Mouse (Mus musculus) midbrain, embryonic 16.5 days (tissue): ENCODE measurements at regions not wholly inside any gene's neighbourhood (a gene's known extent, or its start where the extent isn't known, plus 50 kb on each side); places are given as distances from the start of the nearest gene placed in this dataset.

ENCODE experiments used
- ATAC-seq: fragments of 200-750 bp; cut with Nextera tagmentation; 2 replicates; pipeline ENCODE4 v1.8.0; 2017; ENCODE audit warnings: moderate TSS enrichment
- H3K27ac ChIP-seq: fragments of 300-500 bp; sonication (generic); 2 replicates; pipeline ENCODE4 v1.5.1; 2014; ENCODE audit warnings: mild to moderate bottlenecking, low read length, mixed read lengths
- H3K27me3 ChIP-seq: fragments of 300-500 bp; sonication (generic); 2 replicates; pipeline ENCODE4 v1.6.1; 2014; ENCODE audit warnings: low read depth, low read length, mixed read lengths; ENCODE audit not compliant: control insufficient read depth, insufficient read depth
- H3K36me3 ChIP-seq: fragments of 300-500 bp; sonication (generic); 2 replicates; pipeline ENCODE4 v1.6.1; 2014; ENCODE audit warnings: mild to moderate bottlenecking, low read length, moderate library complexity, mixed read lengths; ENCODE audit not compliant: control insufficient read depth, insufficient read depth
- H3K4me1 ChIP-seq: fragments of 300-500 bp; sonication (generic); 2 replicates; pipeline ENCODE4 v1.6.1; 2014; ENCODE audit warnings: mild to moderate bottlenecking, low read length, mixed read lengths; ENCODE audit not compliant: control insufficient read depth, insufficient read depth
- H3K4me2 ChIP-seq: fragments of 300-500 bp; sonication (generic); 2 replicates; pipeline ENCODE4 v1.6.1; 2014; ENCODE audit warnings: mild to moderate bottlenecking, low read length, mixed read lengths
- H3K4me3 ChIP-seq: fragments of 300-500 bp; sonication (generic); 2 replicates; pipeline ENCODE4 v1.5.1; 2014; ENCODE audit warnings: low read depth, mild to moderate bottlenecking, low read length, moderate library complexity, mixed read lengths
- H3K9ac ChIP-seq: fragments of 300-500 bp; sonication (generic); 2 replicates; pipeline ENCODE4 v1.6.1; 2014; ENCODE audit warnings: low read depth, low read length, mixed read lengths
- H3K9me3 ChIP-seq: fragments of 300-500 bp; sonication (generic); replicated peaks from 2 replicates; pipeline ENCODE4 v1.6.1; 2014; ENCODE audit warnings: mild to moderate bottlenecking, low read length, mixed read lengths; ENCODE audit not compliant: control insufficient read depth, poor library complexity, severe bottlenecking
- WGBS: fragments of 180-500 bp; shearing (Covaris S2); extraction: QIAGEN DNeasy Blood & Tissue Kit; methylation state at CpG from one replicate; pipeline ENCODE4 v1.1.7; 2014; 5-methylcytosine and 5-hydroxymethylcytosine counted together

DNA sequence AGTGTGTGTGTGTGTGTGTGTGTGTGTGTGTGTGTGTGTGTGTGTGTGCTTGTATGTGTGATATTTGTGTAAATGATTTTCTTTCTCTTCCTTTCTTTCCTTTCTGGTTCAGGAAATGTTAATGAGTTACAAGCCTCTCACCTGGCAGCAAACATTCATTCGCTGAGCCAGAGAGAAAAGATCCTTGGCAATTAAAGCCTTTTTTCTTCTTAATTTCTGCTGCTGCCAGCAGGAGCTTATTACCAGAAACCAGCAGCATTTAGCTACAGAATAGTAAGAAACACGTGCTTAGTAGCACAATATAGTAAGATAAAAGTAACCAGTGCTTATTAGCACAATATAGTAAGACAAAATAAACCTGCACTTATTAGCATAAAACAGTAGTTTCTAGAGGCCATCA, 1050.0 kb upstream of the Pabpc4l start:
- no peak overlapping the region for H3K4me2 ChIP-seq
- no peak overlapping the region for H3K4me3 ChIP-seq
- no peak overlapping the region for H3K27ac ChIP-seq
- 0 out of 2 replicates have a peak, but pooled peaks cover 2% of the 10 kb centered on the region for H3K9me3 ChIP-seq
- no peaks in the 10 kb centered on the region for H3K36me3 ChIP-seq
- ATAC-seq: no peak
- 42% methylated on average over 2 of the region's 2 CpGs for WGBS
- H3K4me1 ChIP-seq: no peaks in the 10 kb centered on the region
- H3K9ac ChIP-seq: no peak overlapping the region
- H3K27me3 ChIP-seq: no peaks in the 10 kb centered on the region

- ATAC-seq: no peak
- Histone ChIP-seq H3K9me3 (no peaks in the 10 kb centered on the region), H3K4me3 (no peak overlapping the region), H3K9ac (no peak overlapping the region), H3K36me3 (no peaks in the 10 kb centered on the region), H3K4me2 (no peak overlapping the region), H3K27me3 (no peaks in the 10 kb centered on the region), H3K4me1 (no peaks in the 10 kb centered on the region), H3K27ac (no peak overlapping the region)
- WGBS: 80% methylated on average over 1 of the region's 1 CpGs
Measured at GRCm38 (mm10) chr3:47471286-47471685, 1023.3 kb upstream of the Pabpc4l start.

- no peaks in the 10 kb centered on the region for H3K36me3 ChIP-seq
- H3K9me3 ChIP-seq: no peaks in the 10 kb centered on the region
- no peaks in the 10 kb centered on the region for H3K27me3 ChIP-seq
- H3K4me2 ChIP-seq: no peak overlapping the region
- no peak for ATAC-seq
- H3K9ac ChIP-seq: no peak overlapping the region
- WGBS: 51% methylated on average over 2 of the region's 2 CpGs
- H3K27ac ChIP-seq: no peak overlapping the region
- H3K4me1 ChIP-seq: no peaks in the 10 kb centered on the region
- H3K4me3 ChIP-seq: no peak overlapping the region
Measured at GRCm38 (mm10) chr3:47469860-47470259, 1021.8 kb upstream of the Pabpc4l start.

DNA sequence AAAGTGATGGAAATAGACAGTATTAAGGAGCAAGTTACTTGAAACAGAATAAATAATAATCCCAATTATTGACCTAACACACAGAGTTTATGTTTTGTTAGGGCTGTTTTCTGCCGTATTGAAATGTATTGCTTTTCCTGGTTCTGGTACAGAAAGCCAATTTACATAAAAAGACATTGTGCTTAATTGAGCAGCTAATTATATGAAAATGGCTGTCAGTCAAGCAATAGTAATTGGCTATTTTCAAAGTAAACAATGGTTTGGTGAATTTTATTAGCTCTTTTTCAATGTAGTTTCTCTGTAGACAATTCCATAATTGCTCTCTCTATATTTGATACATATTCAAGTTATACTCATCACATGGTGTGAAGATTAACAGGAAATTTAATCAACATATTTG, 1015.5 kb upstream of the Pabpc4l start:
- no peak overlapping the region for H3K4me3 ChIP-seq
- H3K27ac ChIP-seq: no peak overlapping the region
- no peaks in the 10 kb centered on the region for H3K36me3 ChIP-seq
- WGBS: 54% methylated on average over 1 of the region's 1 CpGs
- H3K9me3 ChIP-seq: no peaks in the 10 kb centered on the region
- ATAC-seq: no peak
- H3K4me1 ChIP-seq: no peaks in the 10 kb centered on the region
- H3K9ac ChIP-seq: no peak overlapping the region
- H3K4me2 ChIP-seq: no peak overlapping the region
- no peaks in the 10 kb centered on the region for H3K27me3 ChIP-seq

DNA sequence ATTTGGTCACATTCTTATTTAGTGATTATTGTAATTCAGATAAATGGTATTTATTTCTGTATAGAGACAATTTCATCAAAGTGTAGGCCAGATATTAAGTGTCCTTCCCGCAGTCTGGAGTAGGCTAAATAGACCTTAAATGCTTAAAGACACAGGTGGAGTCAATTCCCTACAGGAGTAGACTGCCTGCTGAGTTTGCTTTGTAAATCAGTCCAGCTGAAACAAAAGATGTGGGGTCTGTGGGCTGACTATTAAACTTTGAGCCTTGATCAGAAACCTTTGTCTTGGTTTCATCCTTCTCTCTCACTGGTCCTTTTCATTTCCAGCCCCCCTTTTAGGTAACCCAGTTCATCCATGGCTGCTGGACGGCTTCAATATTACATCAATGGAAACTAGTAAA, 1002.0 kb upstream of the Pabpc4l start:
- no peak for ATAC-seq
- Histone ChIP-seq H3K9me3 (no peaks in the 10 kb centered on the region), H3K4me1 (no peaks in the 10 kb centered on the region), H3K27ac (no peak overlapping the region), H3K27me3 (no peaks in the 10 kb centered on the region), H3K4me3 (no peak overlapping the region), H3K4me2 (no peak overlapping the region), H3K9ac (no peak overlapping the region), H3K36me3 (no peaks in the 10 kb centered on the region)
- 62% methylated on average over 2 of the region's 2 CpGs for WGBS

- H3K27ac ChIP-seq: no peak overlapping the region
- H3K27me3 ChIP-seq: no peaks in the 10 kb centered on the region
- H3K4me2 ChIP-seq: no peak overlapping the region
- no peaks in the 10 kb centered on the region for H3K9me3 ChIP-seq
- no peaks in the 10 kb centered on the region for H3K36me3 ChIP-seq
- no peak for ATAC-seq
- H3K4me1 ChIP-seq: no peaks in the 10 kb centered on the region
- no peak overlapping the region for H3K4me3 ChIP-seq
- H3K9ac ChIP-seq: no peak overlapping the region
- WGBS: 96% methylated on average over 1 of the region's 1 CpGs
Measured at GRCm38 (mm10) chr3:47440403-47440802, 992.4 kb upstream of the Pabpc4l start.

GRCm38 (mm10) chr3:47435551-47435950, 987.5 kb upstream of the Pabpc4l start:
- Histone ChIP-seq H3K27me3 (no peaks in the 10 kb centered on the region), H3K9me3 (no peaks in the 10 kb centered on the region), H3K4me2 (no peak overlapping the region), H3K4me1 (no peaks in the 10 kb centered on the region), H3K4me3 (no peak overlapping the region), H3K9ac (no peak overlapping the region), H3K36me3 (no peaks in the 10 kb centered on the region), H3K27ac (no peak overlapping the region)
- 23% methylated on average over 2 of the region's 2 CpGs for WGBS
- 0 out of 2 replicates have a peak, but pooled peaks have one; percentile 32 for ATAC-seq

- H3K9me3 ChIP-seq: no peaks in the 10 kb centered on the region
- ATAC-seq: no peak
- H3K27ac ChIP-seq: no peak overlapping the region
- no peaks in the 10 kb centered on the region for H3K27me3 ChIP-seq
- no peaks in the 10 kb centered on the region for H3K4me1 ChIP-seq
- no peak overlapping the region for H3K4me3 ChIP-seq
- H3K9ac ChIP-seq: no peak overlapping the region
- H3K36me3 ChIP-seq: no peaks in the 10 kb centered on the region
- no peak overlapping the region for H3K4me2 ChIP-seq
- 58% methylated on average over 1 of the region's 1 CpGs for WGBS
Measured at GRCm38 (mm10) chr3:47424532-47424931, 976.5 kb upstream of the Pabpc4l start.
